Mouse (Mus musculus) erythroblast, embryonic 14.5 days (primary cell): ENCODE results near the gene Atg10. TPM values are rescaled to one million over a fixed set of nuclear protein-coding genes. Genes with fewer than 3 reads are reported as not detected.
A peak's percentile ranks its signal among the peaks of the same experiment; 100 is the strongest.
"Not testable (repeated sequence)": the region's sequence is repeated elsewhere in the genome, so short reads cannot be mapped to it uniquely, and the experiment has no call there.

Experiments
- H3K27me3 ChIP-seq: 2 replicates; pipeline ENCODE4 v1.6.1; 2012; ENCODE audit warnings: inconsistent platforms; ENCODE audit not compliant: control insufficient read depth
- H3K36me3 ChIP-seq: 2 replicates; pipeline ENCODE4 v1.6.1; 2012; ENCODE audit warnings: mild to moderate bottlenecking, inconsistent platforms; ENCODE audit not compliant: control insufficient read depth
- H3K4me1 ChIP-seq: 2 replicates; pipeline ENCODE4 v1.6.1; 2012; ENCODE audit warnings: inconsistent platforms; ENCODE audit not compliant: control insufficient read depth
- H3K4me3 ChIP-seq: replicated peaks from 2 replicates; pipeline ENCODE3; 2012; ENCODE audit warnings: moderate library complexity, mild to moderate bottlenecking, inconsistent platforms
- H3K9me3 ChIP-seq: 2 replicates; pipeline ENCODE4 v1.6.1; 2012; ENCODE audit warnings: low read length, inconsistent platforms, mixed read lengths; ENCODE audit not compliant: control insufficient read depth
- GATA1 ChIP-seq: IDR thresholded peaks from 2 replicates; pipeline ENCODE4 v1.6.1; 2012; ENCODE audit warnings: low read length, inconsistent platforms, mixed read lengths
- TAL1 ChIP-seq: IDR thresholded peaks from 3 replicates; pipeline ENCODE4 v1.6.1; 2012; ENCODE audit warnings: low read length, inconsistent platforms, mixed read lengths
- polyA plus RNA-seq: library from polyadenylated mRNA; stranded (reverse); fragments of >175 nt; gene quantifications from 2 replicates; pipeline ENCODE4 v1.2.3, GENCODE M21; 2012

Atg10 gene
- polyA plus RNA-seq, 1 experiment: not detected

DNA sequence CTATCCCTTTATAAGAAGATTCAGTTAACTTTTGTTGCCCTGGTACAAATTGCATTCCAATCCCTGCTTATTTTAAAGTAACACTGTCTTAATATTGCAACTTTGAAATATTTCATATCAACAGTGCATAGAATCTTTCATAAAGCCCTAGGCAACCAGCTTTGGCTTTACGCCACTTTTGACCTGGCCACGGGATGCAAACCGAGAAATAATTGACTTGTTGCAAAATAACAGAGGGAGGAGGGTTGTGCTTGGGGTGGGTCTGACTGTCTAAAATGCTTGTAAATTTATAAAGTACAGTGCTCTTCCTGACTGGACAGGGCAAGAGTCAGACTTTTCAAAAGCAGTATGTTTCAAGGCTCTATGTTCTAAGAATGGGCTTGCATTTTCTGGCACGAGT is 259.3 kb downstream of the Atg10 start:
- Histone ChIP-seq H3K36me3 (no peaks in the 10 kb centered on the region), H3K4me1 (no peaks in the 10 kb centered on the region), H3K9me3 (no peaks in the 10 kb centered on the region), H3K27me3 (no peaks in the 10 kb centered on the region), H3K4me3 (no peak overlapping the region)
- TF ChIP-seq GATA1 (no peak), TAL1 (no peak)

DNA sequence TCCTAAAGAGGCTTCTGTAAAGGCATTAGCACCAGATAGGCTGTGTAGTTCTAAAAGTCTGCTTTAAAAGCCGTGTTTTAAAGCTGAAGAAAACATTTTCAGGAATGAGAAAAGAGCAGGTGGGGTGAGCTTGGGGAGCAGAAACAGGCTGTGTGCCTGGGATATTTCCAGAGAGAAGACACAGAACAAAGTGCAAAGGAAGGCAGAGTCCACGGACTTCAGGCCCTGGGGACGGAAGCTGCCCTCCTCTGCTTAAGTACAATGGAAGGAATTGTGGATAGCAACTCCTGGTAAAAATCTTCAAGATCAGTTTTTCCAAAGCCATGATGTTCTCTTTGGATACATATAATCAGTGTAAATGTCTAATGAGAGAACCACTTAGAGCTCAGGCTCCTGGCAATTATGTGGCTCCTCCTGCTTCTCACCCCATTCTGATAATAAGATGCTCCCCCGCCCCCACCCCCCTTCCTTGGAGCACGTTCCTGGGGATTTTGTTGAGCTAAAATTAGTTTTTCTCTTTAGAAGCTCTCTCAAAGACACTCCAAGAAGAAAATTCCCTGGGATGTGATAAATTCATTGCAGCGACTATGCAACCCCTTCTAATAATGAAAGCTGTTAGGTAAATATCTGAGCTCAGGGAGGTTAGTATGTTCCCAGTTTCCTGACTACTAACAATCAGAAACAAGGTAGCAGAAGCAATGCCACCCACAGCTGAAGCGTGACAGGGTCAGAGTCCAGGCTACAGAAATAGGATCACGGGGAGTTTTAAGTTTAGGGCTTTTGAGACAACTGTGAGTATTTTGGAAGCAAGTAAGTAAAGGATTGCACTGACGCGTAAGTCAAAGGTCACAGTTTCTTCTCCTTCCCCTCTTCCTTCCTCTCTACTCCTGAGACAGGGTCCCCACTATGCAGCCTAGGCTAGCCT is 260.7 kb downstream of the Atg10 start:
- TF ChIP-seq GATA1 (no peak), TAL1 (no peak)
- H3K9me3 ChIP-seq: no peaks in the 10 kb centered on the region
- no peaks in the 10 kb centered on the region for H3K4me1 ChIP-seq
- no peaks in the 10 kb centered on the region for H3K36me3 ChIP-seq
- H3K4me3 ChIP-seq: no peak overlapping the region
- H3K27me3 ChIP-seq: no peaks in the 10 kb centered on the region

DNA sequence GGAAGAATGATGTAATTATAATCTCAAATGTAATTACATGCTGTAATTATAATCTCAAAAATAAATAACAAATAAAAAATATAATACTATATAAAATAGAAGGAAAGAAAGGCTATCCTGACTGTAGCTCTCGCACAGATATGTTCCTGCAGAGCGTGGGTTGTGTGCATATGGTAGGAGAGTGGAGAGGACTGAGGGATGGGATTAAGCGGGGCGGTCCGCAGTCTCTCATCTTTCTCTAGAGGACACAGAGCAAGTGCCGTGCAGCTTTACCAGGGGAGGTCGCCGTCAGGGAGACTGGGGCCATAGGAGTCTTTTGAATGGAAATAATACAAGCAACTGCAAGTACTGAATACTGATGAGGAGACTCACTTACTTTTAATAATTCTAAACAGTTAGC is 263.2 kb downstream of the Atg10 start:
- no peak overlapping the region for H3K4me3 ChIP-seq
- no peaks in the 10 kb centered on the region for H3K9me3 ChIP-seq
- no peaks in the 10 kb centered on the region for H3K36me3 ChIP-seq
- H3K27me3 ChIP-seq: no peaks in the 10 kb centered on the region
- TF ChIP-seq TAL1 (no peak), GATA1 (no peak)
- no peaks in the 10 kb centered on the region for H3K4me1 ChIP-seq

DNA sequence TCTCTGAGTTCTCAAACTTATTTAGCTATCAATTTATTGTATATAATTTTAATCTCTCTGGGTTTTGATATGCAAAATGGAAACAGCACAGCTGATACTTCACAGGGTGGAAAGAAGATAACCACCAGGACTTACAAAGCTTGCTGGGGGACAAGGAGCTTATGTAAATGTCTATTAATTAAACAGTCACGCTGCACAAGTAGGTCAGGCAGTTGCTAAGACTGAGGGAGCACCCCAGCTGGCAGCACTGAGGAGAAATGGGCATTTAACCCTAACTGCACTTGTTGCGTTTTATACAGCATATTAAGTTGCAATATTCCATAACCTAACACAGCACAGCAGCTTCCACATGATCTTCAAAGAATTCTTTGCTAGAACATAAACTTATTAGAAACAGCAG is 264.9 kb downstream of the Atg10 start:
- Histone ChIP-seq H3K4me3 (no peak overlapping the region), H3K27me3 (no peaks in the 10 kb centered on the region), H3K36me3 (no peaks in the 10 kb centered on the region), H3K9me3 (no peaks in the 10 kb centered on the region), H3K4me1 (no peaks in the 10 kb centered on the region)
- TF ChIP-seq GATA1 (no peak), TAL1 (no peak)

GRCm38 (mm10) chr13:90939600-90939999 is 284.2 kb downstream of the Atg10 start:
- no peak for TF ChIP-seq GATA1
- TF ChIP-seq TAL1: no peak
- no peaks in the 10 kb centered on the region for H3K36me3 ChIP-seq
- H3K4me1 ChIP-seq: peaks cover 22% of the 10 kb centered on the region
- no peaks in the 10 kb centered on the region for H3K27me3 ChIP-seq
- H3K4me3 ChIP-seq: no peak overlapping the region
- no peaks in the 10 kb centered on the region for H3K9me3 ChIP-seq

DNA sequence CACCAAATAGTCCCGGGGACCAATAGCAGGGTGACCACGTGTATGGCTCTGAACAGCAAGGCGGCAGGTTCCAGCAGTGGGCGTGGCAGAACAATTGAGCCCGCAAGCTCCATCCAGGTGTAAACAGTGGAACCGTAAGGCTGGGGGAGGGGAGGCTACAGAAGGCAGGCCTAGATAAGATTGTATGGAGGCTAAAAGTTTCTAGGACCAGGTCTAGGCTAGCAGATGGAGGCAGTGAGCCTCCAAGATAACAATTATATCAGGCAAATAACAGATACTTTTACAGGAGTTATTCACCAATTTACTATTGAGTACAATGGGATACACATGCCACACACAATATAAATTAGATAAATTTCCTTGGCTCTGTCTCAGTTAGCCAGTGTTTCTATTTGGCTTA is 284.6 kb downstream of the Atg10 start:
- H3K4me1 ChIP-seq: peaks cover 22% of the 10 kb centered on the region
- peak; percentile 75 for TF ChIP-seq TAL1
- peak; percentile 80 for TF ChIP-seq GATA1
- H3K36me3 ChIP-seq: no peaks in the 10 kb centered on the region
- no peak overlapping the region for H3K4me3 ChIP-seq
- H3K9me3 ChIP-seq: no peaks in the 10 kb centered on the region
- no peaks in the 10 kb centered on the region for H3K27me3 ChIP-seq

DNA sequence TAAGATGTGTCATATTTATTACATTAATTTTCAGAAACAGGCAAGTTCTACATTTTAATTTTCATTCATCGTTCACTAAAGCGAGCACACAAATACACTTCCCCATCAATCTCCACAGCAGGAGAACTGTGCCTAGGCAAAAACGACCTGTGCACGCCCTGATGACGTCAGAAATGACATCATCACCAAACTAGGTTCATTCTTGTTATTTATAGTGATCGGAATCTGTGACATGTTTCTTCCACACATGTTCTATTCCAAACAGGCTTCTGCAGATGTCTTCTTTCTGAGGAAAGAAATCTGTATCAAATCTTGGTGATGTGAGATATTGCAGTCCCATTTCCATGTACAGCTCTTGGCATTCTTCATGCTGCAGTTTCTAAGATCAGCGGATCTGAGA is 287.9 kb downstream of the Atg10 start:
- no peaks in the 10 kb centered on the region for H3K27me3 ChIP-seq
- no peaks in the 10 kb centered on the region for H3K36me3 ChIP-seq
- peaks cover 22% of the 10 kb centered on the region for H3K4me1 ChIP-seq
- no peaks in the 10 kb centered on the region for H3K9me3 ChIP-seq
- no peak overlapping the region for H3K4me3 ChIP-seq
- TF ChIP-seq GATA1 (no peak), TAL1 (no peak)

GRCm38 (mm10) chr13:90933256-90933655 is 290.5 kb downstream of the Atg10 start:
- H3K4me3 ChIP-seq: no peak overlapping the region
- TF ChIP-seq GATA1 (no peak), TAL1 (no peak)
- H3K27me3 ChIP-seq: no peaks in the 10 kb centered on the region
- peaks cover under 1% of the 10 kb centered on the region; the same call in 1 of the 2 replicates for H3K4me1 ChIP-seq
- peaks cover 2% of the 10 kb centered on the region for H3K36me3 ChIP-seq
- H3K9me3 ChIP-seq: no peaks in the 10 kb centered on the region

DNA sequence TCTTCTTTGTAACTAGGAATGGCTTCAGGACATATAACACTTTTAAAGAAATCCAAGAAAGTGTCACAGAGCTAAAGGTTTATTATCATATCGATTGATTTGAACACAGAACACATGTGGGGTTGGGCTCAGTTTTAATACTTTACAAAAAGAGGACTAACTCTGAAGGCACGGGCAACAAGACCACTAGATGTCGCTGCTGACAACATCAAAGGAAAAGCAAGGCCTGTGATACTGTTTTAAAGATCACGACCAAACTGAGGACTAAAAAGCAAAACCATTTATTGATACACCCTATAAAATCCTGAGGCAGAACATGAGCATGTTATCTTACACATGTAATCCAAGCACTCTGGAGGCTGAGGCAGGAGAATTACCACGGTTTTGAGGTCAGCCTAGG is 293.9 kb downstream of the Atg10 start:
- TF ChIP-seq TAL1 (no peak), GATA1 (no peak)
- H3K27me3 ChIP-seq: no peaks in the 10 kb centered on the region
- peaks cover 31% of the 10 kb centered on the region for H3K36me3 ChIP-seq
- no peak overlapping the region for H3K4me3 ChIP-seq
- H3K4me1 ChIP-seq: peaks cover 5% of the 10 kb centered on the region; the same call in 1 of the 2 replicates
- H3K9me3 ChIP-seq: no peaks in the 10 kb centered on the region

- not testable (repeated sequence) for H3K27me3 ChIP-seq, H3K4me3 ChIP-seq, H3K9me3 ChIP-seq, H3K4me1 ChIP-seq
- H3K36me3 ChIP-seq: peaks cover 34% of the 10 kb centered on the region
Observed at GRCm38 (mm10) chr13:90928266-90928665, 295.5 kb downstream of the Atg10 start.
